Mouse (Mus musculus) ovary, postnatal 36 days (tissue): ENCODE measurements at regions not wholly inside any gene's neighbourhood (a gene's known extent, or its start where the extent isn't known, plus 50 kb on each side); places are given as distances from the start of the nearest gene placed in this dataset.

Experiments
- DNase-seq: peaks from one replicate; pipeline ENCODE4 v3.0.0; 2022; ENCODE audit warnings: low spot score, mixed read lengths

GRCm38 (mm10) chr4:83986951-83987822 lies 461.8 kb downstream of the Ccdc171 start:
- no peak for DNase-seq

- no peak for DNase-seq
These were observed 462.5 kb downstream of the Ccdc171 start for GRCm38 (mm10) chr4:83987846-83988245.

- DNase-seq: no peak
These were observed 463.0 kb downstream of the Ccdc171 start for GRCm38 (mm10) chr4:83988314-83988713.

- no peak for DNase-seq
These were observed 465.0 kb downstream of the Ccdc171 start for GRCm38 (mm10) chr4:83990126-83990989.

- DNase-seq: no peak
These were observed 465.9 kb downstream of the Ccdc171 start for GRCm38 (mm10) chr4:83991195-83991594.

- no peak for DNase-seq
These were observed 471.7 kb downstream of the Ccdc171 start for GRCm38 (mm10) chr4:83997079-83997478.

- DNase-seq: peak; percentile 27
These were observed 476.3 kb downstream of the Ccdc171 start for GRCm38 (mm10) chr4:84001645-84002044.

- DNase-seq: no peak
These were observed 478.9 kb downstream of the Ccdc171 start for GRCm38 (mm10) chr4:84004055-84004778.

- DNase-seq: no peak
These were observed 479.5 kb downstream of the Ccdc171 start for GRCm38 (mm10) chr4:84004786-84005382.

- no peak for DNase-seq
These were observed 486.6 kb downstream of the Ccdc171 start for GRCm38 (mm10) chr4:84011941-84012340.

GRCm38 (mm10) chr4:84015139-84015538 lies 489.8 kb downstream of the Ccdc171 start:
- DNase-seq: no peak

- DNase-seq: no peak
These were observed 490.3 kb downstream of the Ccdc171 start for GRCm38 (mm10) chr4:84015552-84016169.

GRCm38 (mm10) chr4:84018135-84018534 lies 492.8 kb downstream of the Ccdc171 start:
- DNase-seq: no peak

- DNase-seq: no peak
These were observed 493.4 kb downstream of the Ccdc171 start for GRCm38 (mm10) chr4:84018774-84019173.

GRCm38 (mm10) chr4:84019500-84020255 lies 494.3 kb downstream of the Ccdc171 start:
- DNase-seq: no peak

GRCm38 (mm10) chr4:84020692-84021091 lies 495.3 kb downstream of the Ccdc171 start:
- DNase-seq: no peak

- no peak for DNase-seq
These were observed 497.0 kb downstream of the Ccdc171 start for GRCm38 (mm10) chr4:84022323-84022722.

GRCm38 (mm10) chr4:84026144-84026543 lies 500.8 kb downstream of the Ccdc171 start:
- no peak for DNase-seq

- no peak for DNase-seq
These were observed 502.8 kb downstream of the Ccdc171 start for GRCm38 (mm10) chr4:84028120-84028519.

- no peak for DNase-seq
These were observed 505.6 kb downstream of the Ccdc171 start for GRCm38 (mm10) chr4:84030916-84031315.

- DNase-seq: no peak
These were observed 507.2 kb downstream of the Ccdc171 start for GRCm38 (mm10) chr4:84032505-84032904.
